Mouse (Mus musculus) cortical plate, adult 2 months (tissue): ENCODE measurements around the gene Cysrt1.

Experiments
- CTCF ChIP-seq: fragments of 200-500 bp; IDR thresholded peaks from 2 replicates; pipeline ENCODE4 v1.5.1; 2011; ENCODE audit warnings: mild to moderate bottlenecking, control low read depth, low read length; ENCODE audit not compliant: insufficient read depth; ENCODE audit errors: extremely low read depth
- POLR2A ChIP-seq: fragments of 200-500 bp; IDR thresholded peaks from 2 replicates; pipeline ENCODE4 v1.6.1; 2011; ENCODE audit warnings: mild to moderate bottlenecking, low read length, control low read depth; ENCODE audit not compliant: insufficient read depth; ENCODE audit errors: extremely low read depth

DNA sequence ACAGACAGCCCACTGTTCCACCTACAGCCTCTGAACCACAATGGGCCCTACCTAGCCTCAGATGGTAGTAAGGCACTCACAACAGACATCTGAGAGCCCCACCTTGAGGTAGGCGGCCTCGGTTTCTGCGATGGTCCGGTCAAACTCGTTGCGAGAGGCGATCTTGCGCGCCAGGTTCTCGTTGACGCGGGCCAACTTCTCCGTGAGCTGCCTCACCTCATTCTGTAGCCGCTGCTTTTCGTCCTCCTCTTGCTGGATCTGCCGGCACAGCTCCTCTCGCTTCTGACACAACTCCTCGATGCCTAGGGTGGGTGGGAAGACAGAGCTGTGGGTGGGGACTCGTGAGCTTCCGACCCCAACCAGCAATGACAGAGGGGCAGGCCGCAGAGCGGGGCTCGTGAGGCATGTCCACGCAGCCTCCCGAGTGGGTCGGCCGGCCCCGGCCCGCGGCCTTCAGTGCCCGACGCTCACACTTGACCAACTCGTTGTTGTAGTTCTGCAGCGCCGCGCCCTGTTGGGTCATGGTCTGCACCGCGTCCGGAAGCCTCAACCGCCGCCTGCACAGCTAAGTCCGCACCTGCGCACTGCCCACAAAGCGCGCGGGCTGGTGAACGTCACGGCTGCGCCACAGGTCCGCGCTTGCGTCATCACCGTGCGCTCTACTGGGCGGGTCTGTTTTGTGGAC, 29.7 kb upstream of the Cysrt1 start, which contains the start of the genes Ssna1 and Anapc2:
- TF ChIP-seq CTCF (0 out of 2 replicates have a peak, but pooled peaks have one; percentile 20), POLR2A (peak; percentile 92)
